Mouse (Mus musculus) heart, adult 8-10 months (tissue): ENCODE data around the gene Hist1h2ad. TPM values are rescaled to one million over a fixed set of nuclear protein-coding genes. Genes with fewer than 3 reads are reported as not detected.

Experiments used
- DNase-seq: peaks from one replicate; pipeline ENCODE4 v3.0.0; 2022; ENCODE audit warnings: low spot score
- microRNA-seq: library from miRNA; unstranded; fragments of <30 nt; microRNA quantifications from one replicate; pipeline ENCODE4 v1.2.0, GENCODE M21; 2022
- total RNA-seq, 4 experiments: library from RNA; stranded (reverse); gene quantifications; 2 replicates each; pipeline ENCODE4 v1.2.4; 2022

Hist1h2ad gene
- total RNA-seq, 4 experiments from 2014 or later: 1.8 to 4.3 (median 2.7) TPM

DNA sequence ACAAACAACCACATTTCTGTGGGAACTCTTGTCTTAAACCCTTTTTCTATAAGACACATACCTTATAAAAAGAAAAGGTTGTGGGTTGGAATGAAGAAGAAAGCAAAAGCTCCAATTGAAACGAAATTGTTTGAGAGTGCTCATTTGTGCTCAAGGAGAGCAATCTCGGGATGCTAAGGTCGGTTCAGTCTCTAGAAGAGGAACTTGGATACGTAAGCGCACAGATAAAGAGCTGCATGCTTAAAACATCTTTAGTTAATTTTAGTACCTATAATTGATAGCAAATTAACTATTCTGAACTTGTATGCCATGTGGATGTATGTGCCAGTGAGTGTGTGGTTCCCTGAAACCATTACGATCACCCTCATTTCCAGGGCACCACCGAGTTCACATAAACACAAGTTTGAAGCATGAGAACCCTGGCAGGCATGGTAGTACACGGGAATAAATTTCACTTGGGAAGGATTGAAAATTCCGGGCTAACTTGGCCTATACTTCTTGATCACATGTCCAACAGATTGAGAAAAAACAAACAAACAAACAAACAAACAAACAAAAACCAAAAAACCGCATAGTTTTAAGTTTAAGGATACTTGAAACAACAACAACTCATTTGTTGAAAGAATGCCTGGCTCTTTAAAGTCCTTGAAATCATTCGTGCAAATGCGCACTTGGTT lies 46.0 kb downstream of the Hist1h2ad start:
- no peak for DNase-seq

DNA sequence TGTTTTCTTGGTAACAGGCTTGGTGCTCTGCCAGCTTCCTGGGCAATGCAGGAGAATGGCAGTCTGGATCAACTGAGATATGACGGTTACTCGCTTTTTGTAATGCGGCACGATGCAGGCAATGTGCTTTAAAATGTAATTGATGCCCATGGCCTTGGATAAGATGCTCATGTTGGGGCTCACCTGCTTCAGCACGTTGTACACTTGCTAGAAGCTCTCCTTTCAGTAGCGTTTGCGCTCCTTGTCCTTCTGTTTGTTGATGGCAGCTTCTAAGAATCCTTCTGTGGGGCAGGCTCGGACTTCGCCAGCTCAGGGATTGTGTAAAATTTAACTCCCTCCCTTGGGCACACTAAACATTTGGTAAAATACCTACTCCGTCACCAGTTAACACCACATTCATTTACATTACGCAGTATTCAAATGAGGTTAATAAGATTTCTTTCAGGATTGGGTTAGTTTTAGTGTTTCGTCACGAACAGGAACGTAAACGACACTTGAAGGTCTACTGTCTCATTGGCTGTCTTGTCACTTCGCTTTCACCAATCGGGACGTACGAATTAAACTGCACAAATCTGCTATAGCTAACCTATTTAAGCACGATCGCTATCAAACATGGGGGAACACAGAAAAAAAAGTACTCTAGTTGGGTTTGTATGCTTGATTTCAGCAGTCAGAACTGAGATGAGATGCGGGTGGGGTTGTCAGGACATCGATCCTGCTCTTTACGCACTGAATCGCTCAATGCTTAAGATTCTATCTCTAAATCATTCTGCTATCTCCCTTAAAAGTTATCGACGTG lies 46.8 kb downstream of the Hist1h2ad start, which contains the start of gene Hist1h2be:
Gene Hist1h2be, minus strand, starts transcription at position 392 of the 799 bp plus-strand sequence.
- peak; percentile 87 for DNase-seq

DNA sequence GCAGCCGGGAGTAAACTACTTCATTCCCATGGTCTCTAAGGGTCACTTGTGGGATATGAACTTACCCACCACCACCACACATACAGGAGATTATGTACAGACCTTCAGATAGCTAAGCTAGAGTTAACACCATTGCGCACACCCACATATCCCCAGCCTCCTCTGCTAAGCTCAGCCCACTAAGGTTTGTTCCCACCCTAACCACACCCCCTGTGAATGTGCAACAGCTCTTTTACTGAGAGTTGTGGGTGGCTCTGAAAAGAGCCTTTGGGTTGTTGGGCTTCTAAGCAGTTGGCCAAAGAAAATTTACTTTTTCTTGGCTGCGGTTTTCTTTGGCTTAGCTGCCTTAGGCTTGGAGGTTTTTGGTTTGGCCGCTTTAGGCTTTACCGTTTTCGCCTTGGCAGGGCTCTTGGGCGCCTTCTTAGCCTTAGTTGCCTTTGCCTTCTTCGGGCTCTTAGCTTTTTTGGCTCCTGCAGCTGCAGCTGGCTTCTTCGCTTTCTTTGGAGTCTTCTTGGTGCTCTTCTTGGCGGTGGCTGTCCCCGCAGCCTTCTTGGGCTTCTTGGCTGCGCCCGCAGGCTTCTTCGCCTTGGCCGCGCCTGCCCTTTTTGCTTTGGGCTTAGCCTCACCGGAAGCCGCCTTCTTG lies 47.5 kb downstream of the Hist1h2ad start:
- peak; percentile 85 for DNase-seq

DNA sequence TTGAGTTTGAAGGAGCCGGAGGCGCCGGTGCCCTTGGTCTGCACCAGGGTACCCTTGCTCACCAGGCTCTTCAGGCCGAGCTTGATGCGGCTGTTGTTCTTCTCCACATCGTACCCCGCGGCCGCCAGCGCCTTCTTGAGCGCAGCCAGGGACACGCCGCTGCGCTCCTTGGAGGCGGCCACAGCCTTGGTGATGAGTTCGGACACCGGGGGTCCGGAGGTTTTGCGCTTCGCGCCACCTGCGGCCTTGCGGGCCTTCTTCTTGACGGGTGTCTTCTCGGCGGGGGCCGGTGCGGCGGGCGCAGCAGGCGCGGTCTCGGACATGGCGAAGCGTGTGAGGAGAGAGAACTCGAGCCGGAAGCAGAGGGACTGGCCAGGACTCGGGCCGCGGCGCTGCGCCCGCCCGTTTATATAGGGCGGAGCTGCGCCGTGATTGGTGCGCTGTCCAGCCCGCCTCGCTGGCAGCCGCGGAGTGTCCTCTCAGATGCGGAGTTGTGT lies 48.0 kb downstream of the Hist1h2ad start, which contains the start of gene Hist1h1e:
Gene Hist1h1e, minus strand, starts transcription at position 384 of the 497 bp plus-strand sequence.
- DNase-seq: peak; percentile 90

DNA sequence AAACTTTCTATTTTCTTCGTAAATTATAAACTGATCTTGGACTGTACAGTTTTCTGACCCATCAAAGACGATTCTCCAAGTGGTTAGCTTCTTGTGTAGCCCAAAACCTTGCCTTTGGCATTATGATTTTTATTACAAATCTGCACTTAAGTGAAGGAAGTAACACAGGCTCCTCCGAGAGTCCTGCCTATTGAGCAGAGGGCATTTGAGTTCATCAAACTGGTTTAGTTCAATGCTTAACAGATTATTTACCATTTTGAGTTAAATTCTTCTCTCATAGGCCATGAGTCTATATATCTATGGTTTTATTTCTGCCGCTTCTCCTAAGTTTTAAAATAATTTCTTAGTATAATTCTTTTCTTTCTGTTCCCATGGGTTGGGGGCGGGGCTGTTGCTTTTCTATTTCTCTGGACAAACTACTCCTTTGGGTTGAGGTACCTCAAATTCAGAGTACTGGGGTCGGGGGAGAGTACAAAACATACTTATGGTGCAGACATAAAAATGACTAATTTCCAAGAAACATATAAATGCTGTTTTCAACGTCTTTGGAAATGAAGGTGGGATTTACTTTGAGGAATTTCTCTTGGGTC lies 48.8 kb downstream of the Hist1h2ad start:
- DNase-seq: peak; percentile 42

Small RNA genes lying within 50 kb of the gene (microRNA-seq; reads per million reads assigned to microRNA genes)
- gene Gm44297 (not detected), gene Gm44359 (not detected), gene Gm44394 (not detected)

Other genes starting within 250 kb of the Hist1h2ad start
- 10 to 100 TPM; 12.3 to 15.4 (median 14.7) TPM for gene Zfp322a, start 205.2 kb upstream of the Hist1h2ad start, total RNA-seq
- 1 to 10 TPM; 4.1 to 4.8 (median 4.7) TPM for gene Abt1, start 150.5 kb upstream of the Hist1h2ad start, total RNA-seq
- not detected for gene Btn1a1, start 108.5 kb upstream of the Hist1h2ad start, total RNA-seq
- gene Btn2a2, start 85.5 kb upstream of the Hist1h2ad start, total RNA-seq: not detected
- 100 to 1,000 TPM; 231 to 254 (median 246) TPM for gene Hist1h4h, start 43.3 kb upstream of the Hist1h2ad start, total RNA-seq
- 10 to 100 TPM in 1 of 4 experiments, 1 to 10 TPM in 3; 2.4 to 17.9 (median 5.5) TPM for gene Hist1h2af, start 40.5 kb upstream of the Hist1h2ad start, total RNA-seq
- gene Hist1h3g, start 39.0 kb upstream of the Hist1h2ad start, total RNA-seq: 1 to 10 TPM; 3.4 to 5.0 (median 3.8) TPM
- gene Hist1h2bh, start 31.0 kb upstream of the Hist1h2ad start, total RNA-seq: 1 to 10 TPM in 2 of 4 experiments, under 1 TPM in 2; 0.91 to 1.3 (median 1.1) TPM
- gene Hist1h3f, start 30.3 kb upstream of the Hist1h2ad start, total RNA-seq: 1 to 10 TPM; 4.6 to 6.3 (median 5.7) TPM
- gene Hist1h4f, start 22.7 kb upstream of the Hist1h2ad start, total RNA-seq: 10 to 100 TPM; 18.8 to 31.0 (median 26.5) TPM
- 1 to 10 TPM; 1.2 to 1.5 (median 1.4) TPM for gene Hist1h1d, start 21.1 kb upstream of the Hist1h2ad start, total RNA-seq
- 10 to 100 TPM; 13.1 to 17.7 (median 13.5) TPM for gene Hist1h3e, start 12.0 kb upstream of the Hist1h2ad start, total RNA-seq
- gene Hist1h2ae, start 3.2 kb upstream of the Hist1h2ad start, total RNA-seq: 1 to 10 TPM in 3 of 4 experiments, not detected in 1; 1.4 to 4.9 (median 1.6) TPM
- 10 to 100 TPM; 18.1 to 34.4 (median 24.0) TPM for gene Hist1h2bg, start 3.0 kb upstream of the Hist1h2ad start, total RNA-seq
- gene Hist1h2bf, start 185 bp upstream of the Hist1h2ad start, total RNA-seq: 10 to 100 TPM in 2 of 4 experiments, 1 to 10 TPM in 2; 5.9 to 13.7 (median 10.7) TPM
- 1 to 10 TPM; 1.1 to 4.0 (median 2.0) TPM for gene Hist1h3d, start 1.4 kb downstream of the Hist1h2ad start, total RNA-seq
- gene Hist1h4d, start 7.2 kb downstream of the Hist1h2ad start, total RNA-seq: 10 to 100 TPM; 42.4 to 50.0 (median 46.1) TPM
- gene Hist1h2be, start 46.7 kb downstream of the Hist1h2ad start, total RNA-seq: 10 to 100 TPM; 11.6 to 13.8 (median 12.6) TPM
- 10 to 100 TPM; 27.4 to 44.8 (median 35.5) TPM for gene Hist1h1e, start 48.2 kb downstream of the Hist1h2ad start, total RNA-seq
- 1 to 10 TPM; 1.1 to 1.6 (median 1.3) TPM for gene Hist1h2ac, start 109.6 kb downstream of the Hist1h2ad start, total RNA-seq
- 10 to 100 TPM; 74.6 to 82.2 (median 76.6) TPM for gene Hist1h2bc, start 109.8 kb downstream of the Hist1h2ad start, total RNA-seq
- gene Hist1h1t, start 121.4 kb downstream of the Hist1h2ad start, total RNA-seq: under 1 TPM in 1 of 4 experiments, not detected in 3; 0.30 TPM
- gene Hist1h4c, start 124.1 kb downstream of the Hist1h2ad start, total RNA-seq: 10 to 100 TPM; 37.9 to 55.9 (median 45.3) TPM
- 10 to 100 TPM; 58.1 to 66.0 (median 61.5) TPM for gene Hfe, start 136.5 kb downstream of the Hist1h2ad start, total RNA-seq
- 100 to 1,000 TPM; 145 to 209 (median 187) TPM for gene Hist1h1c, start 164.4 kb downstream of the Hist1h2ad start, total RNA-seq
- 1 to 10 TPM in 2 of 4 experiments, under 1 TPM in 1, not detected in 1; 0.82 to 5.6 (median 2.3) TPM for gene Hist1h3c, start 171.2 kb downstream of the Hist1h2ad start, total RNA-seq
- 1 to 10 TPM; 2.6 to 6.9 (median 4.0) TPM for gene Hist1h2bb, start 172.4 kb downstream of the Hist1h2ad start, total RNA-seq
- gene Hist1h2ab, start 176.7 kb downstream of the Hist1h2ad start, total RNA-seq: 1 to 10 TPM in 3 of 4 experiments, not detected in 1; 2.4 to 8.4 (median 4.0) TPM
- gene Hist1h3b, start 177.9 kb downstream of the Hist1h2ad start, total RNA-seq: 10 to 100 TPM in 1 of 4 experiments, 1 to 10 TPM in 3; 2.4 to 16.9 (median 4.5) TPM
- 1 to 10 TPM; 5.4 to 9.6 (median 6.8) TPM for gene Hist1h4b, start 182.6 kb downstream of the Hist1h2ad start, total RNA-seq
- gene Hist1h4a, start 186.8 kb downstream of the Hist1h2ad start, total RNA-seq: 10 to 100 TPM in 1 of 4 experiments, 1 to 10 TPM in 3; 4.1 to 10.2 (median 5.4) TPM
- gene Hist1h3a, start 188.0 kb downstream of the Hist1h2ad start, total RNA-seq: 1 to 10 TPM; 1.8 to 10.0 (median 6.6) TPM
- 1 to 10 TPM; 3.3 to 5.0 (median 4.0) TPM for gene Hist1h1a, start 189.3 kb downstream of the Hist1h2ad start, total RNA-seq
- gene Trim38, start 195.5 kb downstream of the Hist1h2ad start, total RNA-seq: not detected
- gene Slc17a2, start 232.6 kb downstream of the Hist1h2ad start, total RNA-seq: not detected